Mouse (Mus musculus) testis, adult 2 months (tissue): ENCODE measurements around the gene Tmem184b.

Source experiments
- CTCF ChIP-seq: fragments of 200-500 bp; IDR thresholded peaks from 2 replicates; pipeline ENCODE4 v1.5.1; 2012; ENCODE audit warnings: low read depth, mild to moderate bottlenecking, inconsistent platforms, low read length, moderate library complexity; ENCODE audit not compliant: control insufficient read depth, insufficient read depth, insufficient replicate concordance
- POLR2A ChIP-seq: fragments of 200-500 bp; IDR thresholded peaks from 2 replicates; pipeline ENCODE4 v1.6.1; 2012; ENCODE audit warnings: low read depth, mild to moderate bottlenecking, inconsistent platforms, low read length, moderate library complexity; ENCODE audit not compliant: control insufficient read depth

- TF ChIP-seq CTCF (no peak), POLR2A (no peak)
These were observed 43.4 kb downstream of the Tmem184b start for GRCm38 (mm10) chr15:79359954-79360353.
